Comparison of ENCODE assay signal across 12 mouse cellular contexts in the genomic region with DNA sequence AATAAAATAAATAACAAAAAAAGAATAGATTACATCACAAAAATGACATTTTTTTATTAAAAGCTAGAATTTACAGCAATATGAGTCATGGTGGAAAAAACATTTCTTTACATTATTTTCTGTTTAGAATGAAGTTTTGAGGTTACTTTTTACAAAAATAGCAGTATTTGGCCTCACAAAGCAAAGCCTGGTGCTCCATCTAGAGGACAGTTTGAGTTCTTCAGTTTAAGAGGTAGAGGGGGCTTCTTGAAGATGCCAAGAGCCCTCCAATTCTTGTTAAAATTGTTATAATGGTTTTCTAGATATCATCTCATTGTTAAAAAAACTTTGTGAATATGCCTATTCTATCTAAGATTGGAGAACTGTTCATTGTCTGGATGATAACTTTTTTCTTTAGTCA. TPM values are rescaled to one million over a fixed set of nuclear protein-coding genes. Genes with fewer than 3 reads are reported as not detected.
DNase-seq lines count a peak whose midpoint lies in the region; ATAC-seq and TF ChIP-seq lines count a peak whose summit lies in the region.
"Had no signal": no experiment of that assay in that cellular context is flagged by ENCODE, and none has a peak within 500 bp of the region (broad histone marks: within the 10 kb centered on the region; RNA-seq: fewer than 3 reads in every experiment).

No protein-coding gene starts in this region.

- no peaks in the 10 kb centered on the region for H3K9me3 ChIP-seq in heart, postnatal 0 days (replicated peaks; ENCODE audit: control insufficient read depth, low read length)
- no peaks in the 10 kb centered on the region for H3K9me3 ChIP-seq in midbrain, embryonic 14.5 days (ENCODE audit: control insufficient read depth, low read length)
- H3K9me3 ChIP-seq in midbrain, embryonic 10.5 days (replicated peaks) = no peaks in the 10 kb centered on the region
- H3K9me3 ChIP-seq in MEL (replicated peaks; ENCODE audit: insufficient read depth, low read length) = no peaks in the 10 kb centered on the region

- H3K36me3 ChIP-seq in heart, postnatal 0 days (replicated peaks; ENCODE audit: control insufficient read depth, insufficient read depth, low read length) = no peaks in the 10 kb centered on the region
- no peaks in the 10 kb centered on the region for H3K36me3 ChIP-seq in midbrain, embryonic 14.5 days (ENCODE audit: control insufficient read depth, insufficient read depth, low read length)
- H3K36me3 ChIP-seq in midbrain, embryonic 10.5 days = no peaks in the 10 kb centered on the region
- no peaks in the 10 kb centered on the region for H3K36me3 ChIP-seq in MEL (ENCODE audit: control insufficient read depth in 1 of 2, insufficient read depth in 2 of 2, low read length in 2 of 2)

- no peak overlapping the region for H3K9ac ChIP-seq in heart, postnatal 0 days (replicated peaks; ENCODE audit: low read depth, low read length)
- H3K9ac ChIP-seq in midbrain, embryonic 14.5 days (replicated peaks; ENCODE audit: low read length) = no peak overlapping the region
- no peak overlapping the region for H3K9ac ChIP-seq in MEL (ENCODE audit: control insufficient read depth, low read depth, low read length, poor library complexity, severe bottlenecking)

- no peak for DNase-seq in heart, postnatal 0 days (ENCODE audit: low spot score)
- no peak for DNase-seq in heart, postnatal 4 days
- DNase-seq in midbrain, embryonic 14.5 days = peak; percentile 74
- DNase-seq in midbrain, embryonic 10.5 days (ENCODE audit: low spot score) = no peak
- peak; percentile 13 for DNase-seq in MEL (ENCODE audit: low read depth, low spot score)
- DNase-seq in embryo, embryonic 10.5 days (ENCODE audit: low spot score) = peak; percentile 58
- no peak for DNase-seq in adrenal gland, adult 8-10 months
- DNase-seq: cerebellum, adult 9-11 months; heart, postnatal 14 days; kidney, adult 18-20 months; liver had no signal

- H3K4me1 ChIP-seq in heart, postnatal 0 days (ENCODE audit: control insufficient read depth, insufficient read depth) = peaks cover 7% of the 10 kb centered on the region; the same call in 1 of the 2 replicates
- H3K4me1 ChIP-seq in midbrain, embryonic 14.5 days (ENCODE audit: control insufficient read depth, insufficient read depth, low read length) = no peaks in the 10 kb centered on the region
- no peaks in the 10 kb centered on the region for H3K4me1 ChIP-seq in midbrain, embryonic 10.5 days
- H3K4me1 ChIP-seq in MEL (ENCODE audit: control insufficient read depth in 1 of 2, insufficient read depth in 2 of 2, low read length in 2 of 2) = no peaks in the 10 kb centered on the region

- TF ChIP-seq CTCF in heart, postnatal 0 days (IDR thresholded peaks at IDR 0.05; ENCODE audit: low read depth) = peak; percentile 48
- TF ChIP-seq CTCF in MEL (IDR thresholded peaks at IDR 0.05 in 2 of 3, conservative IDR thresholded peaks at IDR 0.05 in 1 of 3; ENCODE audit: control insufficient read depth in 1 of 3, insufficient read depth in 1 of 3, low read depth in 2 of 3, low read length in 3 of 3, poor library complexity in 1 of 3, severe bottlenecking in 1 of 3) = peak in 1 of 3 experiments; percentile 35; a peak in 2 of 6 replicates

- no peak for TF ChIP-seq POLR2A in MEL (IDR thresholded peaks at IDR 0.05; ENCODE audit: control insufficient read depth in 1 of 2, insufficient read depth in 1 of 2, low read depth in 1 of 2, low read length in 2 of 2, poor library complexity in 1 of 2)

- no peak for ATAC-seq in heart, postnatal 0 days (ENCODE audit: insufficient read depth, low read depth)
- no peak for ATAC-seq in midbrain, embryonic 14.5 days (ENCODE audit: low FRiP score, low TSS enrichment)
- no peak for ATAC-seq in inflammation-experienced regulatory T-cells, adult 6 months

- H3K27me3 ChIP-seq in heart, postnatal 0 days (ENCODE audit: control insufficient read depth, insufficient read depth, low read length) = no peaks in the 10 kb centered on the region
- no peaks in the 10 kb centered on the region for H3K27me3 ChIP-seq in midbrain, embryonic 14.5 days (ENCODE audit: control insufficient read depth, insufficient read depth, low read length)
- H3K27me3 ChIP-seq in midbrain, embryonic 10.5 days (ENCODE audit: low read depth, poor library complexity, severe bottlenecking) = no peaks in the 10 kb centered on the region
- no peaks in the 10 kb centered on the region for H3K27me3 ChIP-seq in MEL (ENCODE audit: control insufficient read depth in 1 of 2, insufficient read depth in 2 of 2, low read length in 2 of 2)

- no peak for TF ChIP-seq EP300 in heart, postnatal 0 days (IDR thresholded peaks at IDR 0.05; ENCODE audit: low read depth)
- no peak for TF ChIP-seq EP300 in MEL (IDR thresholded peaks at IDR 0.05; ENCODE audit: low read depth in 1 of 2, low read length in 2 of 2)

- H3K4me2 ChIP-seq in heart, postnatal 0 days (ENCODE audit: low read depth, low read length) = no peak overlapping the region
- no peak overlapping the region for H3K4me2 ChIP-seq in midbrain, embryonic 14.5 days (ENCODE audit: low read length)

- no peak overlapping the region for H3K4me3 ChIP-seq in heart, postnatal 0 days (ENCODE audit: low read depth, low read length)
- no peak overlapping the region for H3K4me3 ChIP-seq in midbrain, embryonic 14.5 days (replicated peaks; ENCODE audit: low read depth, low read length)
- no peak overlapping the region for H3K4me3 ChIP-seq in midbrain, embryonic 10.5 days
- no peak overlapping the region for H3K4me3 ChIP-seq in MEL (ENCODE audit: control insufficient read depth in 1 of 2, insufficient read depth in 1 of 2, low read depth in 2 of 2, low read length in 2 of 2)

- no peak overlapping the region for H3K27ac ChIP-seq in heart, postnatal 0 days (ENCODE audit: low read depth)
- H3K27ac ChIP-seq in midbrain, embryonic 14.5 days (replicated peaks; ENCODE audit: low read depth, low read length) = no peak overlapping the region
- no peak overlapping the region for H3K27ac ChIP-seq in midbrain, embryonic 10.5 days (replicated peaks)
- H3K27ac ChIP-seq in MEL (ENCODE audit: control insufficient read depth, low read depth, low read length) = no peak overlapping the region

- TF ChIP-seq RAD21 in MEL (IDR thresholded peaks at IDR 0.05; ENCODE audit: low read depth, low read length) = peak; percentile 42

- no peaks in the 10 kb centered on the region for H3K79me2 ChIP-seq in MEL (ENCODE audit: control insufficient read depth, insufficient read depth, low read length, poor library complexity)

TF ChIP-seq in MEL, 35 proteins besides CTCF, POLR2A, EP300 and RAD21:
- no peak for TF ChIP-seq CHD2 (IDR thresholded peaks at IDR 0.05; ENCODE audit: low read length)
- peak; percentile 24; the same call in 1 of the 2 replicates for TF ChIP-seq SMC3 (IDR thresholded peaks at IDR 0.05; ENCODE audit: low read depth, low read length)

RNA-seq across cellular contexts. Expression of gene Otogl, which starts 13.4 kb away (rescaled TPM):
- 0.08 TPM in 2 replicates for total RNA-seq in heart, postnatal 0 days (2014; rRNA removed; ENCODE audit: low replicate concordance)
- 0.10 and 0.15 TPM in 2 replicates for polyA plus RNA-seq in heart, postnatal 0 days (2015; fragmentation: Nextera tagmentation; extraction: Ambion mirVana)
- under 1 TPM; 0.05 to 0.11 TPM for total RNA-seq in heart, postnatal 4 days (2021)
- 0.03 and 0.07 TPM in 2 replicates for polyA plus RNA-seq in midbrain, embryonic 14.5 days (2014; fragmentation: Nextera tagmentation; extraction: Ambion mirVana)
- polyA plus RNA-seq in midbrain, embryonic 10.5 days (2016; fragmentation: Nextera tagmentation; extraction: Ambion mirVana) = 0.01 TPM in 1 of 2 replicates, not detected in the other
- total RNA-seq in MEL (2012; rRNA removed) = not detected in 2 replicates
- not detected for polyA plus RNA-seq in MEL (2012; ENCODE audit: insufficient read depth in 1 of 2, insufficient read length in 2 of 2, low read depth in 1 of 2, low replicate concordance in 2 of 2, missing spikeins in 1 of 2)
- total RNA-seq in adrenal gland, adult 8-10 months (2022) = under 1 TPM; 0.09 to 0.38 (median 0.23) TPM
- polyA plus RNA-seq in inflammation-experienced regulatory T-cells, adult 6 months (2017; shearing (Covaris generic)) = not detected

Comparison
In these comparisons a context has a peak if more than half of its experiments do, and no peak if none do; other contexts are left out.
1. DNase-seq: peak in midbrain, embryonic 14.5 days (single experiment), MEL (single experiment) and embryo, embryonic 10.5 days (single experiment); none in heart, postnatal 0 days (single experiment), heart, postnatal 4 days (single experiment), midbrain, embryonic 10.5 days (single experiment) and adrenal gland, adult 8-10 months (single experiment).